Mouse (Mus musculus): ENCODE measurements around the gene Ncor2.

DNA sequence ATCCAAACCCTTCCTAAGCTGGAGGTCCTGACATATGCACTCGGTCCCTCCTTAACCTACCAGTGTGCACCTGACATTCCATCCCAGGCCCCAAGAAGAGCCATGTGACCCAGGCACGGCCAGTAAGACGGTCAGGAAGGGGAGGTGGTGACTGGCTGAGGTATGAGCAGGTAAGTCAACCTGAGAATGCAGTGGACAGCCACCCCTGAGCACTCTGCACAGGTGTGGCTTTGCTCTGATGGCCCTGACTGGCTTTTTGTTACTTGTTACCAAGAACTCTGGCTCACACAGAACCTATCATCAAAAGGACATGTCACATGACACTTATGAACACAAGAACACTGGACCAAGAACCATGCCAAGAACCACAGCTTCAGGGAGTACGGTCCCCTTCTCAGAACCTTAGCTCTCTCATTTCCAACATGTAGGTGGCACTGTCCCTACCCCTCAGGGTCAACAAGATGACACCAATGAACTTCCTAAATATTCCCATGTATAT is 53.0 kb downstream of the Ncor2 start:
- TF ChIP-seq CTCF (IDR thresholded peaks at IDR 0.05; ENCODE audit: extremely low read depth, insufficient read length, insufficient replicate concordance, low read depth, low read length), result no peak
- no peak for TF ChIP-seq POLR2A (IDR thresholded peaks at IDR 0.05; ENCODE audit: low read depth, low read length)
